Comparison of ENCODE assay signal across 24 mouse cellular contexts in genomic region chr7:81849214-81849613, GRCm38 (mm10). TPM values are rescaled to one million over a fixed set of nuclear protein-coding genes. Genes with fewer than 3 reads are reported as not detected.
DNase-seq lines count a peak whose midpoint lies in the region; ATAC-seq and TF ChIP-seq lines count a peak whose summit lies in the region.
"Had no signal": no experiment of that assay in that cellular context is flagged by ENCODE, and none has a peak within 500 bp of the region (broad histone marks: within the 10 kb centered on the region; RNA-seq: fewer than 3 reads in every experiment).

No protein-coding gene starts in this region.

- TF ChIP-seq CTCF in gastrocnemius, adult 2 months (IDR thresholded peaks at IDR 0.05): no peak
- TF ChIP-seq CTCF in stomach, postnatal 0 days (IDR thresholded peaks at IDR 0.05; ENCODE audit: low read depth): no peak

- DNase-seq in gastrocnemius, adult 2 months: no peak
- no peak for DNase-seq in gastrocnemius, postnatal 10 days
- peak; percentile 56 to 62 for DNase-seq in spleen, postnatal 36 days (ENCODE audit: low spot score in 2 of 2)
- no peak for DNase-seq in spleen, adult 18-20 months
- no peak for DNase-seq in stomach, postnatal 0 days (ENCODE audit: low spot score)
- DNase-seq: adrenal gland, adult 8-10 months; cerebellum, adult 8-10 months; midbrain, embryonic 14.5 days had no signal

- H3K4me2 ChIP-seq in stomach, postnatal 0 days (replicated peaks; ENCODE audit: low read depth): no peak overlapping the region
- H3K4me2 ChIP-seq in neural tube, embryonic 15.5 days: no peak overlapping the region
- H3K4me2 ChIP-seq: embryonic facial prominence, embryonic 12.5 days; forebrain, embryonic 15.5 days; heart, embryonic 15.5 days; limb, embryonic 15.5 days had no signal

- 88% methylated on average over 5 of the region's 5 CpGs for WGBS in stomach, postnatal 0 days
- WGBS in neural tube, embryonic 15.5 days: 90% methylated on average over 5 of the region's 5 CpGs

- no peak overlapping the region for H3K9ac ChIP-seq in stomach, postnatal 0 days (ENCODE audit: low read length)
- H3K9ac ChIP-seq in neural tube, embryonic 15.5 days (replicated peaks): no peak overlapping the region
- H3K9ac ChIP-seq: embryonic facial prominence, embryonic 12.5 days; forebrain, embryonic 15.5 days; heart, embryonic 15.5 days; limb, embryonic 15.5 days had no signal

- peak overlapping the region; percentile 35; the same call in 1 of the 2 replicates for H3K27ac ChIP-seq in gastrocnemius, adult 2 months
- no peak overlapping the region for H3K27ac ChIP-seq in stomach, postnatal 0 days (replicated peaks)
- no peak overlapping the region for H3K27ac ChIP-seq in neural tube, embryonic 15.5 days (replicated peaks)
- H3K27ac ChIP-seq: embryonic facial prominence, embryonic 12.5 days; forebrain, embryonic 15.5 days; heart, embryonic 15.5 days; hindbrain, embryonic 10.5 days; limb, embryonic 15.5 days had no signal

- intact Hi-C loops in gastrocnemius, adult 2 months (cut with DNase I): no loop called here

- ATAC-seq in megakaryocyte progenitor cell, adult 5-6 weeks (replicated peaks; ENCODE audit: poor library complexity): peak; percentile 88
- no peak; the same call in 1 of the 2 replicates for ATAC-seq in stomach, postnatal 0 days (ENCODE audit: low FRiP score, low TSS enrichment)
- ATAC-seq in megakaryocyte-erythroid progenitor cell, adult 5-6 weeks (replicated peaks; ENCODE audit: low FRiP score, low TSS enrichment, poor library complexity, severe bottlenecking): no peak
- no peak for ATAC-seq in neural tube, embryonic 15.5 days (ENCODE audit: low FRiP score)
- ATAC-seq: forebrain, embryonic 15.5 days had no signal

- TF ChIP-seq EP300 in stomach, postnatal 0 days (optimal IDR thresholded peaks at IDR 0.05): no peak

- no peaks in the 10 kb centered on the region for H3K36me3 ChIP-seq in stomach, postnatal 0 days (ENCODE audit: control insufficient read depth, insufficient read depth, low read length)
- H3K36me3 ChIP-seq in neural tube, embryonic 15.5 days: no peaks in the 10 kb centered on the region
- H3K36me3 ChIP-seq: embryonic facial prominence, embryonic 12.5 days; forebrain, embryonic 15.5 days; heart, embryonic 15.5 days; hindbrain, embryonic 10.5 days; limb, embryonic 15.5 days had no signal

- H3K27me3 ChIP-seq in stomach, postnatal 0 days (ENCODE audit: control insufficient read depth, insufficient read depth, low read length): no peaks in the 10 kb centered on the region
- no peaks in the 10 kb centered on the region for H3K27me3 ChIP-seq in neural tube, embryonic 15.5 days (replicated peaks)
- H3K27me3 ChIP-seq: embryonic facial prominence, embryonic 12.5 days; forebrain, embryonic 15.5 days; heart, embryonic 15.5 days; limb, embryonic 15.5 days had no signal

- no peak overlapping the region for H3K4me3 ChIP-seq in gastrocnemius, adult 2 months
- H3K4me3 ChIP-seq in stomach, postnatal 0 days (ENCODE audit: low read depth, low read length): no peak overlapping the region
- H3K4me3 ChIP-seq in neural tube, embryonic 15.5 days (replicated peaks): no peak overlapping the region
- H3K4me3 ChIP-seq: embryonic facial prominence, embryonic 12.5 days; forebrain, embryonic 15.5 days; heart, embryonic 15.5 days; hindbrain, embryonic 10.5 days; limb, embryonic 15.5 days had no signal

- no peaks in the 10 kb centered on the region for H3K9me3 ChIP-seq in stomach, postnatal 0 days (ENCODE audit: control insufficient read depth, low read length)
- no peaks in the 10 kb centered on the region for H3K9me3 ChIP-seq in neural tube, embryonic 15.5 days (replicated peaks)
- H3K9me3 ChIP-seq: embryonic facial prominence, embryonic 12.5 days; forebrain, embryonic 15.5 days; heart, embryonic 15.5 days; hindbrain, embryonic 10.5 days; limb, embryonic 15.5 days had no signal

- H3K4me1 ChIP-seq in stomach, postnatal 0 days (replicated peaks; ENCODE audit: control insufficient read depth, insufficient read depth): no peaks in the 10 kb centered on the region
- no peaks in the 10 kb centered on the region for H3K4me1 ChIP-seq in neural tube, embryonic 15.5 days
- H3K4me1 ChIP-seq: hindbrain, embryonic 10.5 days; limb, embryonic 15.5 days had no signal

RNA-seq across cellular contexts. Expression of gene Gm10160, which starts 6.4 kb away (rescaled TPM):
- not detected for total RNA-seq in gastrocnemius, adult 2 months (2021)
- not detected for total RNA-seq in gastrocnemius, postnatal 10 days (2021)
- total RNA-seq in megakaryocyte progenitor cell, adult 5-6 weeks (2015): not detected in 2 replicates
- not detected in 2 replicates for total RNA-seq in megakaryocyte progenitor cell, adult 5-6 weeks (2017)
- polyA plus RNA-seq in stomach, postnatal 0 days (2015; fragmentation: Nextera tagmentation; extraction: Ambion mirVana): not detected in 2 replicates
- not detected in 2 replicates for total RNA-seq in megakaryocyte-erythroid progenitor cell, adult 5-6 weeks (2014; fragmentation: Nextera tagmentation)
- not detected in 2 replicates for total RNA-seq in megakaryocyte-erythroid progenitor cell, adult 5-6 weeks (2017)
- polyA plus RNA-seq in neural tube, embryonic 15.5 days (2015; fragmentation: Nextera tagmentation; extraction: Ambion mirVana): not detected in 2 replicates
- total RNA-seq: adrenal gland, adult 8-10 months; heart, adult 18-20 months; layer of hippocampus, postnatal 25 days; left cerebral cortex, postnatal 25 days had no signal
- polyA plus RNA-seq: cortical plate, adult 2 months; embryonic facial prominence, embryonic 12.5 days; forebrain, embryonic 15.5 days; heart, embryonic 15.5 days; hindbrain, embryonic 10.5 days; intestine, embryonic 14.5 days; kidney, embryonic 14.5 days; large intestine, adult 2 months; limb, embryonic 15.5 days; midbrain, embryonic 14.5 days; urinary bladder, adult 2 months had no signal

RNA-seq across cellular contexts. Expression of gene Tm6sf1, which starts 9.6 kb away (rescaled TPM):
- total RNA-seq in gastrocnemius, adult 2 months (2021): 10 to 100 TPM in 1 of 2 experiments, 1 to 10 TPM in 1; 5.8 to 13.1 TPM
- total RNA-seq in gastrocnemius, postnatal 10 days (2021): 10 to 100 TPM; 53.0 to 54.2 TPM
- total RNA-seq in megakaryocyte progenitor cell, adult 5-6 weeks (2015): 186 and 194 TPM in 2 replicates
- total RNA-seq in megakaryocyte progenitor cell, adult 5-6 weeks (2017): 159 and 203 TPM in 2 replicates
- 5.2 and 5.5 TPM in 2 replicates for polyA plus RNA-seq in stomach, postnatal 0 days (2015; fragmentation: Nextera tagmentation; extraction: Ambion mirVana)
- 4.8 and 15.9 TPM in 2 replicates for total RNA-seq in megakaryocyte-erythroid progenitor cell, adult 5-6 weeks (2014; fragmentation: Nextera tagmentation)
- total RNA-seq in megakaryocyte-erythroid progenitor cell, adult 5-6 weeks (2017): 7.4 and 13.3 TPM in 2 replicates
- 15.1 and 25.6 TPM in 2 replicates for polyA plus RNA-seq in neural tube, embryonic 15.5 days (2015; fragmentation: Nextera tagmentation; extraction: Ambion mirVana)

RNA-seq across cellular contexts. Expression of gene Btbd1, which starts 20.0 kb away (rescaled TPM):
- total RNA-seq in gastrocnemius, adult 2 months (2021): 100 to 1,000 TPM; 145 to 194 TPM
- total RNA-seq in gastrocnemius, postnatal 10 days (2021): 100 to 1,000 TPM; 214 to 229 TPM
- 55.0 and 59.1 TPM in 2 replicates for total RNA-seq in megakaryocyte progenitor cell, adult 5-6 weeks (2015)
- 70.8 and 105 TPM in 2 replicates for total RNA-seq in megakaryocyte progenitor cell, adult 5-6 weeks (2017)
- 37.9 and 40.6 TPM in 2 replicates for polyA plus RNA-seq in stomach, postnatal 0 days (2015; fragmentation: Nextera tagmentation; extraction: Ambion mirVana)
- total RNA-seq in megakaryocyte-erythroid progenitor cell, adult 5-6 weeks (2014; fragmentation: Nextera tagmentation): 52.4 and 59.3 TPM in 2 replicates
- total RNA-seq in megakaryocyte-erythroid progenitor cell, adult 5-6 weeks (2017): 114 and 118 TPM in 2 replicates
- 93.1 and 96.6 TPM in 2 replicates for polyA plus RNA-seq in neural tube, embryonic 15.5 days (2015; fragmentation: Nextera tagmentation; extraction: Ambion mirVana)

RNA-seq across cellular contexts. Expression of gene 3110040N11Rik, which starts 59.9 kb away (rescaled TPM):
- 10 to 100 TPM; 17.3 to 23.7 TPM for total RNA-seq in gastrocnemius, adult 2 months (2021)
- total RNA-seq in gastrocnemius, postnatal 10 days (2021): 10 to 100 TPM; 23.6 to 24.5 TPM
- total RNA-seq in megakaryocyte progenitor cell, adult 5-6 weeks (2015): 28.1 and 45.7 TPM in 2 replicates
- 96.3 and 102 TPM in 2 replicates for total RNA-seq in megakaryocyte progenitor cell, adult 5-6 weeks (2017)
- 46.2 and 46.7 TPM in 2 replicates for polyA plus RNA-seq in stomach, postnatal 0 days (2015; fragmentation: Nextera tagmentation; extraction: Ambion mirVana)
- total RNA-seq in megakaryocyte-erythroid progenitor cell, adult 5-6 weeks (2014; fragmentation: Nextera tagmentation): 45.5 and 46.0 TPM in 2 replicates
- total RNA-seq in megakaryocyte-erythroid progenitor cell, adult 5-6 weeks (2017): 67.5 and 133 TPM in 2 replicates
- 49.9 and 52.9 TPM in 2 replicates for polyA plus RNA-seq in neural tube, embryonic 15.5 days (2015; fragmentation: Nextera tagmentation; extraction: Ambion mirVana)

Comparison
In these comparisons a context has a peak if more than half of its experiments do, and no peak if none do; other contexts are left out.
1. DNase-seq: peak in spleen, postnatal 36 days (2 of 2); none in gastrocnemius, adult 2 months (single experiment), gastrocnemius, postnatal 10 days (single experiment), spleen, adult 18-20 months (0 of 2) and stomach, postnatal 0 days (single experiment).